Mouse (Mus musculus) spleen, postnatal 10 days (tissue): ENCODE data around the gene Rab11fip5.

Experiments used
- DNase-seq, 2 experiments: peaks; one replicate each; pipeline ENCODE4 v3.0.0; 2021 to 2022; ENCODE audit warnings: low spot score in 2 of 2

Gene Rab11fip5

DNA sequence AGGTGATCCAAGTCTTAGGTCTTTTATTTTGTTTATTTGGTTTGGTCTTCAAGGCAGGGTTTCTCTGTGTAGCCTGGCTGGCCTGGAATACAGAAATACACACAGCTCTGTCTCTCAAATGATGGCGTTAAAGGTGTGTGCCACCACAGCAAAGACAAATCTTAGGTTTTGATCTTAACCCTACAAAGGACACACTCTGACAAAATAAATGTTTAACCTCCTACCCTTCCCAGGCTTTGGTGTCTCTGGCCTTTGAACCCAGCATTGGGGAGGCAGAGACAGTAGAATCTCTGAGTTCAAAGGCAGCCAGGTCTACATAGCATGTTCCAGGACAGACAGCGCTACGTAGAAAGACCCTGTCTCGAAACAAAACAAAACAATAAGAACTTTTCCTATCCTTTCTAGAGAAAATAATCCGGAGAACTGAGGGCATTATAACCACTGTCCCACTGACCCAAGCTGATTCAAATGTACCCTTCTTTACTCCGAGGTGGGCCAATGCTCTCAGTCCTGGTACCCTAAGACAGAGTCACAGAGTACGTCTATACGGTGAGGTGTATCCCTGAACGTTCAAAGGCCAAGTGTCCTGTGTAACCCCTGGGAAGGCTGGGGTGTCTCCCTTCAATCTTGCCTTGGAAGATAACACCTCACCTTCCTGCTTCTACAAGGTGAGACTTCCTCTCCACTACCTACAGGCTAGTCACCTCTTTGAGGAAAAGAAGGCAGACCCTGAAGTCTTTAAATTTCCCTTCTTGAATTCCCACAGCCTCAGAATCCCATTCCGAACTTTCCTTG is 1.2 kb downstream of the Rab11fip5 start:
- DNase-seq: no peak

DNA sequence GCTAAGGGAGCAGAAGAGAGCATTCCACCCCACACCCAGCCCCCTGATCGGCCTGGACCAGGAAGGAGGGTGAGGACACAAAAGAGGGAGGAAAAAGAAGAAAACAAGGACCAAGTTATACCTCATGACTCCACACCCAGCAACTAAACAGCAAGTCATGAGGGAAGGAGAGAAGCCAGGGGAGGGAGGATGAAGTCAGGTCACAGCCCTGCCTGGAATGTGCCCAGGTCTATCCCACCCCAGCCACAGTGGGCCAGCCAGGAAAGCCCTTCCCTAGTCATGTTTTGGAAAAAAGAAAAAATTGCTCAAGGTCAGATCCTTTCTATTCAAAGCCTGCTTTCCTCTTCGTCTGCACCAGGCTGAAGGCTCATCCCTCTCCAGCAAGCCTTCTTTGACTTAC is 1.9 kb downstream of the Rab11fip5 start:
- DNase-seq: no peak

DNA sequence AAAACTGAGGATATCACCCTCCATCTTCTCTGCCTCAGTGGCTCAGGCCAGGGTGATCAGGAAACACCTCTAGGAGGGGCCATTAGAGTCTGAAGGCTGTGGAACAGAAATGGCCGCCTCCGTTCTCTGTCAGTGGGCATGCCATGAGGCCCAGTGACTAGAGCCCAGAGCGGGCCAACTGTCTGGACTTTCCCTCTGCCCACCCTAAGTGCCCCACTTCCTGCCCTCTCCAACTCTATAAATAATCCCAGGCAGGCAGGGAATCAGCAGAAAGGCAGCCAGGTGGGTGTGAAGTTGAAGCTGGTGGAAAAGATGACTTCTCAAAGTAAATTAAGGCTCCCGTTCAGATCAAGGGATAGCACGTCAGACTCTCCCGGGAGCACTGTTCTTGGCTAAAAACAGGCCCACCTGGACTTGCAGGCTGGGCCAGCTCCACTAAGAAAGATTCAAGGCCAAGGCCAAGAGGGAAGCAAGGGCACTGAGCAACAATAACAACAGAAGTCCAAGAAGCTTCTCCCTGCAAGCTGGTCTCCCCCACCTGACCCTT is 2.5 kb downstream of the Rab11fip5 start:
- DNase-seq: no peak

DNA sequence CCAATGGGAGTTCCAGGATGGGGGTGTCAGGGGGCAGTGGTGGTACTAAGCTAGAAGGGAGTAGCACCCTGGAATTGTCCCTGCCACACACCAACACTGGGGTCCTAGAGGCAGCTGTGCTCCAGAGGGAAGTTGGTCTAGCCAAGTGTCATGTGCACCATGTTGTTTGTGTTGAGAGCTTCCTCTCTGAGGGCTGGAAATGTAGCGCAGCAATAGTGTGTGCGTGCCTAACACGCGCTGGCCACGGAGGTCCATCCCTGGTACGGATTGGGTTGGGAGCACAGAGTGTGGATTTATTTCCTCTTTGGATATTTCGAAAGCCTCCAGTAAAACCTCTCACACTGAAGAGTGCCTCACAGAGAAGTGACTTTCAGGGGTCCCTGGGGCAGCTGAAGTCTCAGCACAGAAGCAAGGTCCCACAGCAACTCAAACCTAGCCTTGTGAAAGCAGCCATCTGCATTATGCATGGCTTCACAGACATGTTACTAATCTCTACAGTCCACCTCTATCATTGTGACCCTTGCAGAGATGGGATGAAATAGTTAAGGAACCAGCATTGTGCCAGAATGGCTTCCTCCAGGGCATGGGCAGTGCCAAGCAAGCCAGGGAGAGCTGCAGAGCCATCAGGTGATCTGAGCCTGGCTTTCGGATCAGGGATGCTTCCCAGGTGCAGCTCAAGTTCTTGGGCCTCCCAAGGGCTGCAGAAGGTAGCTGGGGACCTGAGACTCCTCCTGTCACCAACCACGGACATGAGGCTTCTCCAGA is 3.6 kb downstream of the Rab11fip5 start:
- no peak for DNase-seq

DNA sequence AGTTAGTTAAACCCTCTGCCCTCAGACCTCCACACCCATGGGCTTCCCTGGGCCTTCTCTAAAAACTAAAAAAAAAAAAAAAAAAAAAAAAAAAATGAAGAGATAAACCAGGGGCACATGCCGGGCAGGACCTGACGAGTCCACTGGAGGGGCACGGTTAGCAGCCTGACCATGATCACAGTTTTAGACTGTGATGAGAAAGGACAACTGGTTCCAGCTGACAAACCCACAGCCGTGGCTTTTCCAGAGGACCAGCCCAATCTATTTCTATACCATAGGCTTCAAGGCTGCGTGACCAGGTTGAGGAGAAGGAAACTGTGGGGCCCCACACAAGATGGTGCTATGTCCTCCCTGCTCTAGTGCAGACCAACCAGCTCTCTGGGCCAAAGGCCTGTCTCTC is 4.4 kb downstream of the Rab11fip5 start:
- no peak for DNase-seq

DNA sequence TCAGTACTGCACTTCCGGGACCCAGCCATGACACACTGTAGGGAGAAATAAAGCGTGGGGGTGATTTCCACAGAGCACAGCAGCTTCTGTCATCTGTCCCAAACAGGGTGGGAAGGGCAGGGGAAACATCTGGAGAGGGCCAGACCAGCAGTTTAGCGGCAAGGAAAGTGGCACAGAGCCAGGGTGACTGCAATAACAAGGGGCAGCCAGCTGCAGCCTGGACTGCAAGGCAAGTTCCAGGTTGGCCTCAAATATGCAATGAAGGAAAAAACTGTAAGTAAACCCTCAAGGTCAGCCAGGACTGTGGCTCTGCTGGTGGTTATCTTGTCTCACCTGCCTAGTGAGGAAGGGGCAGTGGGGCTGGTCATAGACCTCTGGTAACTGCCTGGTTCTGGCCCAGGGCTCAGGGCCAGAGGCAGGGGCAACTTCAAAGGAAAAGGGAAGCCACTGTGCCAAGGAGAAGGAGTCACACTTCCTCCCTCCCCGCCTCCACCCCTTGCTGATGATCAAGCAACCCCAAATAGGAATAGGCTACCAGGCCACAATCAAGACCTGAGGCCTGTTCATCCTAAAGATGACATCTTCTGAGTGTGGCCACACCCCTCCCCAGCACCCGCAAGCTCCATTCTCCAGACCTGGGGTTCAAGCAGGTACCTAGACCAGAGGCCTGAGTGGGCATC is 5.1 kb downstream of the Rab11fip5 start:
- DNase-seq: peak in 1 of 2 experiments; percentile 45

DNA sequence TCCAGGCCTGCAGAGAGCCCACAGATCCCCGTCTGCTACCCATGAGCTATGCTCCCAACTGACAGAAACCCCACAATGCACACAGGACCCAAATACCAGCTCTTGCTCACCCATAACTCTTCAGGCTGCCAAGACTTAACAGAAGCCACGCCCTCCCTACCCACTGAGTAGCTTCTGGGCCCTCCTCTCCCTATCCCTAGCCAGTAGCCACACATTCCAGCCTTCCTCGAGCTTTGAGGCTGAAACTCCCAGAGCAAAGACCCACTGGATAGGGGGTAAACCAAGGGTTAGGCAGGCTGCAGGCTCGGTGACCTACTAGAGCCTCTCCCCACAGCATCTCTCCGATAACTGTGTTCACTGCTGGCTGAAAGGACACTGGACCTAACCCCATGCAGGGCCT is 5.7 kb downstream of the Rab11fip5 start:
- DNase-seq: no peak

DNA sequence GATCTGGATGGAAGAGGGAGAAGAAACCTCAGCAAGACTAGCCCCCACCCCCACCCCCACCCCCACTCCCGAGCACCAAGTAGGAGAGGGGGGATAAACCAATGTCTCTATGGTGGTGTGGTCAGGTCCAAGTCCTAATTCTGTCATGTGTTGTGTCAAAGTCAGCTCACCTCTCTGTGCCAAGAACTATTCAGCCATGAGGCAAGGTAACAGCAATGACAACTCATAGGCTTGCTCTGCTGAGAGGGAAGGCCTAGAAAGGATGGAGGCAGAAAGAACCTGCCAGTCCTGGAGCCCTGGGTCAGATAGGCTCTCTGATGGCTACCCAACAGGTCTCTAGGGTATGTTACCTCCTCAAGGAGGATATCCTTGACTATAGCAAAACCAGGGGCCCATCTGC is 6.3 kb downstream of the Rab11fip5 start:
- DNase-seq: no peak

DNA sequence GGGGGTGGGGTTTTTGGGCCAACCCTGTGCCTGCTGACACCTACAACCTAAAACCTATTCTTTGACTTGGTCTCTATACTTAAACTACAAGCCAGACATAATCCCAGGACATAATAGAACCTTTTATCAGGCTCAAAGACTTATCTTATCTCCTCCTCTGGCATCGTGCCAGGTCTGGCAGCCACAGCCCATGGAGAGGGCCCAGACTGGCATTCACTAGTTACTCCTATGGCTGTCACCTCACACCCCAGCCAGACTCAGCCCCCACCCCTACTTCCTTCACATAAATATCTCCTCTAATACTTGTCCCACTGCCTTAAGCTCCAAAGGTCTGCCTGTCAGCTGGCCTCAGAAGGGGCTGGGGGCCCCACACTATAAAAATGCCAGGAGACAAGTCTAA is 8.0 kb downstream of the Rab11fip5 start:
- no peak for DNase-seq

DNA sequence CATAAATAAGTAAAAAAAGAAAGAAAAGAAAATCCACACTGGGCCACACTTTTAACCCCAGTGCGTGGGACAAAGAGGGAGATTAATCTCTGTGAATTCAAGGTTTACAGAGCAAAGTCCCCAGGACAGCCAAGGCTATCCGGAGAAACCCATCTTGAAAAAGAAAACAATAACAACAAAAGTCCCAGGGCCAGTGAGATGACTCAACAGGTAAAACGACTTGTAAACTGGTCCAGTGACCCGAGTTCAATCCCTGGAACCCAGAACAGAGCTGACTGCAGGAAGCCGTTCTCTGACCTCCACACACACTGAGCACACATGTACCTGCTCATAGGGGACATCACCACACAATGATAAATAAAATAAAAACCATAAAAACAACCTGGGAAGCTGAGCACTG is 10.0 kb downstream of the Rab11fip5 start:
- no peak for DNase-seq

DNA sequence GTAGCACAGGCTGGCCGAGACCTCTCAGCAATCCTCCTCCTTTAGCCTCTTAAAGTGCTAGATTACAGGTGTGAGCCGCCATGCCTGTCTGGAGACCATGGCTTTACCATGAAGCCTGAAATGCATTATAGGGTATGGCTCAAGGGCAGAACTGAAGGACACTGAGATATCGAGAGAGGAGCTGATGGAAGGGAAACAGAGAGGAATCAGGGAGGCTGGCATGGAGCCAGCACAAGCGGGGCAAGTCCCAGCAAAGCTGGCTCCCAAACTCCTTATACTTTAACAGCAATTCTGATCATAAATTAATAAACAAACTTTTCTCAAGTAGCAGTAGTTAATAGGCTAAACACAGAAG is 10.6 kb downstream of the Rab11fip5 start:
- DNase-seq: no peak

DNA sequence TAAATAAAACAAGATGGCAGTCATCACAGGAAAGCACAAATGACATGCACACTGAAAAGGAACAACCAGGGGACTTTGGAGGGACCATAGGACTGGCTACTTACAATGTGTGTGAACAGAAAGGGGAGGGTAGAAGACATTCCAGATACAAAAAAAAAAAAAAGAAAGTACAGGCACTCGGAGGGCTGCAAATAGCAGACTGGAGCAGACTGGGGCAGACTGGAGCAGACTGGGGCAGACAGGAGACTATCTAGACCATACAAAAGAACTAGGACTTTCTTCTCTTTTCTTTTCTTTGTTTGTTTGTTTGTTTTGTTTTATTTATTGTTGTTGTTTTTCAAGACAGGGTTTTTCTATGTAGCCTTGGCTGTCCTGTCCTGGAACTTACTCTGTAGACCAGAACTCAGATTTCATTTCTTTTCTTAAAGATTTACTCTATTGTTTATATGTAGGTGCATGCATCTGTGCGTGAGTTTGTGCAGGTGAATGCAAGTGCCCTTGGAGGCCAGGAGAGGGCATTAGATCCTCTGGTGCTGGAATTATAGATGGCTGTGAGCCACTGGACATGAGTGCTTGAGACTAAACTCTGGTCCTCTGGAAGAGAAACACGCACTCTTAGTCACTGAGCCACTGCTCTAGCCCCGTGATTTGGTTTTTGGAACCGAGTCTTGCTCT is 11.1 kb downstream of the Rab11fip5 start:
- DNase-seq: no peak

DNA sequence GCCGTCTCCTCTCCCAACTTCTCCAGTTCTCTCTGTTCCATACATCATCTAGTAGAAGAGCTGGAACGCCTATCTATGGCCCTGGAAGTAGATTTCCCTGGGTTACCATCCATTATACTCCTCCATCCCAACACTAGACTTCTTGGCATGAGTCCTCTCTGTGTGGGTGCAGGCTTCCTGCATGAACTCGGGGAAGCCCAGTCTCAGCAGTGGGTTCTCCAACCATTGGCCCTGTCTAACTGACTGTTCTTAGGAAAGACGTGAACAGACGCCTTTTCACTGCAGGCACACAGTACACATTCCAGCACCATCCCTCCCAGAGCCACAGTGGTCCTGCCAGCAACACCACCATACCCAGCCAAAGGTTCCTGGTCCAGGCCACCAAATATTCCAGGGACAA is 11.8 kb downstream of the Rab11fip5 start:
- DNase-seq: no peak

DNA sequence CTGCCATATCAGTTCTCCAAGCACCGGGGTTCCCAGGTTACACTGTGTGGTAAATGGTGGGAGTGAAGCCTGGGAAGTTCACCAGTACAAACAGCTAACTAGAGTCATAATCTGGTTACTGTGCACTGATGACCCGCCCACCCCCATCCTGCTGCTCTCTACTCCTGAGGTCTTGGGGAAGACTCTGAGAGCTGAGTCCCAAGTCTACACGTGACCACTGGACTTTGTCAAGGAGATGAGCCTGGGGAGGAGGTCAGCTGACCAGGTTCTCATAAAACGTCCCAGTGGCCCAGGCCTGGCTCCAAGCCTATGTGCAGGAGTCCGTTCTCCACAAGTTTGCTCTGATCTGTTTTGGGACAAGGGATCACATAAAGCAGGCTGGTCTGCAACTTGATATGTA is 14.1 kb downstream of the Rab11fip5 start:
- DNase-seq: no peak

DNA sequence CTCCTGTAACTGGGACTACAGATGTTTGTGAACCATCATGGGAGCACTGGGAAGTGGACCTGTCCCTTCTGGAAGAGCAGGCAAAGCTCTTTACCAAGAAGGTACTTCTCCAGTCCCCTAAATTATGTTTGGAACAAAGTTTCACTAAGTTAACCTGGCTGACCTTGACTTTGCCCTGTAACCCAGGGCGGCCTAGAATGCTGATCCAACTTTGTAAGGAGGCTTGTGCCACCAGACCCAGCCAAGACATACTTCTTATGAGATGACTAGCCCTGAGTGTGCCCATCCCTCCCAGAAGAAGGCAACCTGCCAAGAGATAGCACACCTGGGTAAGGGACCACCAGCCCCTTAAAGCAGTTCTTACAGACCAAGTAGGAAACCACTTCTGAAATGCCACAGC is 15.6 kb downstream of the Rab11fip5 start:
- no peak for DNase-seq

DNA sequence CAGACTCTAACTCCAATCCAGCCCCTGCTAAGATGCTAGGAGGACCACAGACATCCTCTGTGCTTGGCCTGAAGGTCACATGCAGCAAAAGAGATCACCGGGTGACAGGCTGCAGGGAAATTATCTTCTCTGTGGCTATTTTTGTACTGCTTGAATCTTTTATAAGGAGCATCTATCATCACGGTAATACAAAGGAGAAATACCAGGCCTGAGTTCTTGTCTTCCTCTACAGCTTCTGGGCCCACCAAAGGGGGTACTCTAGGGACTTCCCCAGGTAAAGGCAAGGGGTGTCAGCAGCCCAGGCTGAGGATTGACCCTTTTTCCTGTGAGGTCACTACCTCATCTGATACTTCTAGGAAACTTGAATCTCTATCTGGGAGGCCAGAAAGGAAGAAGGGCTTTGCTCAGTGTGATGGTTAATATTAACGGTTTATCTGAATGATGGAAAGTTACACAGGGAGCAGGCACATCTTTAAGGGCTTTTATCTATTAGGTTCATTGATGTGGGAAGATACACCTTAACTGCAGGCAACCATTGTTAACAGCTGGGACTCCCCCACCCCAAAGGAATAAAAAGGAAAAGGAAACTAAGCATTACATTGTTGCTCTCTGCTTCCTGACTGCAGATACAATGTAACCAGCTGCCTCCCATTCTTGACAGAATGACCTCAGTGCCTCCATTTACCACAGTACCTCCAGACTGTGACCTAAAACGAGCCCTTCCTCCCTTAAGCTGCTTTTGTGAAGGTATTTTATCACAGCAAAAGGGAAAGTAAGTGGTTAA is 17.6 kb downstream of the Rab11fip5 start:
- DNase-seq: no peak

DNA sequence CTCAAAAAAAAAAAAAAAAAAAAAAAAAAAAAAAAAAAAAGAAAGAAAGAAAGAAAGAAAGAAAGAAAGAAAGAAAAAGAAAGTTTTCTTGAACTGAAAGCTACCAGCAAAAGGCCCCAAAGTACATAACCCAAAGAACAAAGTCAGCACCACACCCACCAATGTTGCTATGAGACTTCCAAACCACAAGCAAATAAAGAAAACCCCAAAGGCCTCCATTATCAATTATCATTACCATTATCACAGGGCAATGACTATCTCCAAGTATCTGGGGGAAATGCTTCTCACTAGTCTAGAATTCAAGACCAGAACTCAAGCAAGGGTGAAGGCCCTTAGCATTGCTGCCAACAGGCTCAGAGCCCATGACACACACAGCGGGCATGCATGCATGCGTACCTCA is 18.7 kb downstream of the Rab11fip5 start:
- no peak for DNase-seq

DNA sequence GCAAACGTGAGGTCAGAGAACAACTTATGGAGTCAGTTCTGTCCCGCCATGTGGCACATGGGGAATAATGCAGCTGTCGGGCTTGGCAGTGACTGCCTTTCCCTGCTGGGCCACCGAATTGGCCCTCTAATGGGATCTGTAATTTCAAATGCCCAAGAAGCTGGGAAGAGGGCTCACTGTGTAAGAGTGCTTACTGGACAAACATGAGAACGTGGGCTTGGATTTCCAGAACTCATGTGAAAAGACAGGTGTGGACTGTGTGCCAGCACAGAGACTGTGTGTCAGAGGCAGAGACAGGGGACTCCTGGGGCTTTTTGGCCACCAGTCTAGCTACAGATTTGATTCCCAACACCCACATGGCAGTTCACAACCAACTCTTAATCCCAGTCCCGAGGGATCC is 19.7 kb downstream of the Rab11fip5 start:
- DNase-seq: no peak

DNA sequence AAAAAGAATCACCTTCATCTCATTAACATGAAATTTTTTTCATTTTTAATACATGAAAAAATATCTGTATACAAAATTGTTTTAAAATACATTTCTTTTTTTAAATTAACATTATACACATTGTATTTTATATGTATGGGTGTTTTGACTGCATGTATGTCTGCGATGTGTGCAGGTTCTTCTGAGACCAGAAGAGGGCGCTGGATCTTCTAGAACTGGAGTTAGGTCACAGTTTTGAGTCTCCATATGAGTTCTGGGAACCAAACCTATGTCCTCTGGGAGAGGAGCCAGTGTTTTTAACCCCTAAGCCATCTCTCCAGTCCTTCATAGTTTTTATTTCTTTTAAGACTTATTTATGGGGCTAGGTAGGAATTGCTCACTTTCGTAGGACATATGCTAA is 20.7 kb downstream of the Rab11fip5 start:
- no peak for DNase-seq

DNA sequence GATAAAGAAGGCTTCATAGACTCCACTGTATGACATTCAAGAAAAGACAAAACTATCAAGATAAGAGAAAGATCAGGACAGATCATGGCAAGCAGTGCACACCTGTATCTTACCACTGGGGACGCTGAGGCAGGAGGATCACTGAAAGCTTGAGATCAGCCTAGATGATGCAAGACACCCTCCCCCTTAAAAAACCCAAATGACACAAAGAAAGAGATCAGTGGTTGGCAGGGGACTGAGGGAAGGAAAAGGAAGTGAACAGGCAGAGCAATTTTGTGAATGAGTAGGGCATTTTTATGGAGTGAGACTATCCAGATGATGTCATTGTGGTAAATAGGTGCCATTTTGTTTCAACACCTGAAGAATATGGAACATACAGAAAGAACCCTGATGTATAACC is 24.3 kb downstream of the Rab11fip5 start:
- DNase-seq: no peak

DNA sequence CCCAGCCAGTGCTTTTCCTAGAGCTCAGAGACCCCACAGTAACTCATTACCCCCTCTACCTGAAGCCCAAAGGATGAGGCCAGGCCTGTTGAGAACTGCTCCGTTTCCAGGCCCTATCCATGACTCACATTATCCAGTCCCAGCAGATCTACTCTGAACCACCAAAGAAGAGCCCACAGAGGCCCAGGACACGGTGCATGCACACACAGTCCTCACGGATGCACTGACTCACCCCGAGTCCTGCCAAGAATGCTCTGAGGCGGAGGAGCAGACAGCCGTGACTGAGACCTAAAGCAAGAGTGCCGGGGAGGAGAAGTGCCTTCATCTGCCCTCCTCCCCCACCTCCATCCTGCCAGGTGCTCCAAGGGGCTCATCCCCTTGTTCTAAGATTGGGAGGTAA is 25.2 kb downstream of the Rab11fip5 start:
- no peak for DNase-seq
